Mouse (Mus musculus) midbrain, embryonic 10.5 days (tissue): Measurements from ENCODE around the gene Slc7a11. TPM values are rescaled to one million over a fixed set of nuclear protein-coding genes. Genes with fewer than 3 reads are reported as not detected.

Source experiments
- DNase-seq: peaks from one replicate; pipeline ENCODE4 v3.0.0-alpha.2; 2017; ENCODE audit warnings: low spot score
- H3K27ac ChIP-seq: fragments of 300-500 bp; sonication (generic); replicated peaks from 2 replicates; pipeline ENCODE4 v1.5.1; 2016; ENCODE audit warnings: mild to moderate bottlenecking
- H3K27me3 ChIP-seq: fragments of 300-500 bp; sonication (generic); 2 replicates; pipeline ENCODE4 v1.6.1; 2016; ENCODE audit warnings: low read depth, mild to moderate bottlenecking; ENCODE audit not compliant: poor library complexity, severe bottlenecking
- H3K36me3 ChIP-seq: fragments of 300-500 bp; sonication (generic); 2 replicates; pipeline ENCODE4 v1.6.1; 2016; ENCODE audit warnings: mild to moderate bottlenecking, moderate library complexity
- H3K4me1 ChIP-seq: fragments of 300-500 bp; sonication (generic); 2 replicates; pipeline ENCODE4 v1.6.1; 2016
- H3K4me3 ChIP-seq: fragments of 300-500 bp; sonication (generic); 2 replicates; pipeline ENCODE4 v1.5.1; 2016; ENCODE audit warnings: mild to moderate bottlenecking, moderate library complexity
- H3K9me3 ChIP-seq: fragments of 300-500 bp; sonication (generic); replicated peaks from 2 replicates; pipeline ENCODE4 v1.6.1; 2016; ENCODE audit warnings: mild to moderate bottlenecking
- WGBS: fragments of 180-500 bp; shearing (Covaris S2); methylation state at CpG from one replicate; pipeline ENCODE4 v1.1.7; 2016; 5-methylcytosine and 5-hydroxymethylcytosine counted together
- polyA plus RNA-seq: library from polyadenylated mRNA; unstranded; fragments of >200 nt; fragmentation: Nextera tagmentation; extraction: Ambion mirVana; gene quantifications from 2 replicates; pipeline ENCODE4 v1.2.1, GENCODE M21; 2016

The Slc7a11 gene
- polyA plus RNA-seq, 1 experiment from 2014 or later, result 0.62 TPM

DNA sequence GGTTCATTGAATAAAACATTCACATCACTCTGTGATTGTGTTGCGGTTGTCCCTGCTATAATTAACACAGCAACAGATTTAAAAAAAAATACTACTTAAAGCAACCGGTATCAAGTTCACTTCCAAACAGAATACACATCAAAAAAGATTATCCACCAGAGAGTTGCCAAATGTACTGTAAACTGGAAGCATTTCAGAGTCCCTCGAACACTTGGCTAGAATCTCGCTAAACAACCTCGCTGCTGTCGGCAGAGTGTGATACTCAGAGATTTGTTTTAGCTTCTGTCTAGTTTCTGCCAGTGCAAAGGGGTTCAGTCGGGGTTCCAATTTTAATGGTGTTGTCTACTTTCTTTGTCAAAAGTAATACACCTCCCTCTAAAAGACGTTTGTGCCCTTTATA is 118.9 kb downstream of the Slc7a11 start:
- no peak overlapping the region for H3K27ac ChIP-seq
- H3K4me1 ChIP-seq, result no peaks in the 10 kb centered on the region
- H3K27me3 ChIP-seq, result no peaks in the 10 kb centered on the region
- H3K4me3 ChIP-seq, result no peak overlapping the region
- DNase-seq, result no peak
- 82% methylated on average over 8 of the region's 8 CpGs for WGBS
- no peaks in the 10 kb centered on the region for H3K36me3 ChIP-seq
- no peaks in the 10 kb centered on the region for H3K9me3 ChIP-seq

DNA sequence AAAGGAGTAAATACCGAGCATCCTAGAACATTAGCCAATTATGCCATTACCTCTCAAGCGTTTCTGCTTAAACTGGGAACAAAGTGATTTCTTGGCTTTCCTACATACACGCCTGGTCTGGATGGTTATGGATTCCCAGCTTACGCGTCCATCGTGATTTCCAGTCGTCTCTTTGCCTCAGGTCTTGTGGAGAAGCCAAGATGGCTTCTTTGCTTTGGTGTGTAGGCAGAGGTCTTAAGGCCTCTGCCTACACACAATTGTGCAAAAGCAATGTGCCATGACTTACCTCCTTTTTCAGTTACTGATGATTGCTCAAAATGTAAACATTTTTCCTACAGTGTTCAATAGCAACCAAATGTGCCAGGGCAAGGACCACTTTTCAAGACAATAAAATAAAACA is 119.5 kb downstream of the Slc7a11 start:
- H3K36me3 ChIP-seq, result no peaks in the 10 kb centered on the region
- no peaks in the 10 kb centered on the region for H3K27me3 ChIP-seq
- H3K4me3 ChIP-seq, result no peak overlapping the region
- H3K4me1 ChIP-seq, result no peaks in the 10 kb centered on the region
- no peak overlapping the region for H3K27ac ChIP-seq
- 91% methylated on average over 7 of the region's 7 CpGs for WGBS
- H3K9me3 ChIP-seq, result no peaks in the 10 kb centered on the region
- DNase-seq, result no peak

DNA sequence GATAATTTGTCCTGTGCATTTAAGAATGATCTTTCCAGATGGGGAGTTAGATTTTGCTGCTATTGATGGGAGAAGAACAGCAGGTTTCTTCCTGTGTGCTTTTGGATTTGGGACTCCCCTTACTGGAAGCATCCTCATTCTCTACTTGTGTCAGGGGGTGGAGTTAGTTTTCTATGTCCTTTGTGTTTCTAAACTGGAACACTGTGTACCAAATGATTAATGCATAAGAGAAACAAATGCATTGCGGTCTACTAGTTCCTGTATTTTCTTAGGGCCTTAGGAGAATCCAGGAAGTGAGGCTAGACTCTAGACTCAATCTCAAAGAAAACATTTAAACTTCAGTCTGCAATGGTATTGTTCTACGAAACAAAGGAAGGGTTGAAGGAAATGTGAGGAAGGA is 122.6 kb downstream of the Slc7a11 start:
- DNase-seq, result no peak
- Histone ChIP-seq H3K4me1 (no peaks in the 10 kb centered on the region), H3K36me3 (no peaks in the 10 kb centered on the region), H3K9me3 (no peaks in the 10 kb centered on the region), H3K4me3 (no peak overlapping the region), H3K27ac (no peak overlapping the region), H3K27me3 (no peaks in the 10 kb centered on the region)
- 84% methylated on average over 2 of the region's 2 CpGs for WGBS

DNA sequence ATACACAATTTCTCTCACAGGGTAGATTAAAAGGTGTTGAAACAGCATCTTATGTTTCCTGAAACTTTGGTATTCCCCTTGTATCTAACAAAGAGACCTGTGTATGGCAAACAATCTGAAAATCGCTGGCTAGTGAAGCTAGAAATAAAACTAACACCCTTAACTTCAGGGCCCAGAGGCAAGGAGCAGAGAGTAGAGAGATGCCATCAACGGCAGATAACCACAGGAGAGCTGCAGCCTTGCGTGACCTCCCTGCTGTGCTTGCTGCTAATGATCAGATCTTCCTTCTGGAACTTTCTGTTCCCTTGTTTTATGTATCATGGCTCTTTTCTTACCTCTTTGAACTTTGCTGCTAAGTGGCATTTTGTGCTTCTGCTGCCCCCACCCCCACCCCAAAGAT is 125.3 kb downstream of the Slc7a11 start:
- Histone ChIP-seq H3K27me3 (no peaks in the 10 kb centered on the region), H3K27ac (no peak overlapping the region), H3K4me3 (no peak overlapping the region), H3K9me3 (no peaks in the 10 kb centered on the region), H3K4me1 (no peaks in the 10 kb centered on the region), H3K36me3 (no peaks in the 10 kb centered on the region)
- DNase-seq, result no peak
- 61% methylated on average over 3 of the region's 3 CpGs for WGBS

DNA sequence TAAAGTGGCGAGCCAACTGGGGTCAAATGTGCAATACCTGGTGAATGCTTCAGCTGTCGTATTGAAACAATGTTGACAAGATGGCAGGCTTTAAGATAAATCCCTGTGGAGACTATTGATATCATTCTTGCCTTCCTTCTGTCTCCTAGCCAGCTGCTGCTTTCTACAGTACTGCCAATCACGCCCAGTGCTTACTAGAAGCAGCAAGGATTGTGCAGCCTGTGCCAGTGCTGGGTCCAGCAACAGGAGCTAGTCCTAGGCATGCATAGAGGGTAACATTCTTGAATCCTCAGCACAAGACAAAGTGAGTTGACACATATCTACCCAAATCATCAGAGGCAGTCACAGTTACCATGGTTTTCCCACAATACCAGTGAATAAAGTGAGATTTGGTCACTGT is 129.6 kb downstream of the Slc7a11 start:
- Histone ChIP-seq H3K27ac (no peak overlapping the region), H3K4me3 (no peak overlapping the region), H3K36me3 (no peaks in the 10 kb centered on the region), H3K9me3 (no peaks in the 10 kb centered on the region), H3K4me1 (no peaks in the 10 kb centered on the region), H3K27me3 (no peaks in the 10 kb centered on the region)
- 70% methylated on average over 3 of the region's 3 CpGs for WGBS
- DNase-seq, result no peak

DNA sequence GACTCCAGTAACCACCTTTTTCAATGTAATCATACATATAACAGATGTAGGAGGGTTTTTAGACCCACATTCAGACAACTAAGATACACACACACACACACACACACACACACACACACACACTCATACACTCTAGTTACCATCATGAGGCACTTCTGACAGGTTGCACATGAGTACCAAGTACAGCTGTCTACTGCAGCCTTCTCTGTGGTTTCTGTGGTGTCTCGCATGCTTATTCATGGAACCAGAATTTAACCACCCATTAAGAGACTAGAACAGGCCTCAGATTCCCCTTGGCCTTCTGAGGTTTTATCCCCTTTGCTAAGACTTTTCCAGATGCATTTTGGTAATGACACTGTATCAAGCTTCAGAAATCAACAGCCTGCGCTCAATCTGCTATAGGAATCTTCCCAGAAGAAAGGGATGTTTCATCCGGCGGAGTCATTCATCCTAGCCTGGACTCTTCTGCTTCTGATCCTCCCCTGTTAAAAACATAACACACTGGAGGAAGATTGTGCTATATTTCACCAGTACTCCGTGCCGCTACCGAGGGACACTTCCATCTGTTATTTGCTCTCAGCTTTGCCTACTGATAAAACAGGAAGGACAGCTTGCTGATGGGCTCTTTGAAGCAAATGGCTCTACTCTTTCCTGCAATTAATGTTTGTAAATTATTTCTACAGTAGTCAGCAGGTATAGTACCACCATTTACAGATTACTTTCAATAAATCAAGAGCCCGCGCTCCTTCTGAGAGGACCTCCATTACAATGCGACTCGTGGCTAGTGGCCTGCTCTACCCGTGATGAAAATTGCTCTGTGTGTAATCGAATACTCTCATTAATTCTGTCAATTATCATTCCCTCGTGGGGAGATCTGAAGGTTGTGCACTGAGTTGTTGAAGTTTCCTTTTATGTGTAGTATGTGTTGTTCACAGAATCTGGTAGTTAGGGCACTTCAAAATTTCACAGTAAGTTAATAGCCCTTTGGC is 135.8 kb downstream of the Slc7a11 start:
- WGBS, result 88% methylated on average over 14 of the region's 14 CpGs
- DNase-seq, result no peak
- no peaks in the 10 kb centered on the region for H3K27me3 ChIP-seq
- no peaks in the 10 kb centered on the region for H3K4me1 ChIP-seq
- no peaks in the 10 kb centered on the region for H3K9me3 ChIP-seq
- no peaks in the 10 kb centered on the region for H3K36me3 ChIP-seq
- H3K27ac ChIP-seq, result no peak overlapping the region
- no peak overlapping the region for H3K4me3 ChIP-seq

DNA sequence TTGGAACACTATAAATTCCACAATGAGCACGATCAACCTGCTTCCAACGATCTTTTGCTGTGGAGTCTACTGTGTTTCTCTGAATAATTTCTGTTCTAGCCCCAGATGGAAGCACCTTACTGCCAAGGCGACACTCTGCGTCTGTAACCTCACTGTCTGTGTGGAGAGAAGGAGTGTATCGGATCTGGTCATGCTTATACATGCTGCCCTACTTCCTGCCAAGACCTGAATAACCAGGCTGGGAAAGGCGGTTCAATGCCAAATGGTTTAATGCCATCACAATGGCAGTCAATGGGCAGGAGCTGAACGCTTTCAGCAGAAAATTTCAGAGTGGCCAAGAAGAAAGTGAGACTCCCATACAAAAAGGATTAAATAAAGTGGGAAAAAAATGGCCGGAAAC is 137.1 kb downstream of the Slc7a11 start:
- H3K27ac ChIP-seq, result no peak overlapping the region
- H3K9me3 ChIP-seq, result no peaks in the 10 kb centered on the region
- H3K4me3 ChIP-seq, result no peak overlapping the region
- DNase-seq, result no peak
- no peaks in the 10 kb centered on the region for H3K27me3 ChIP-seq
- no peaks in the 10 kb centered on the region for H3K4me1 ChIP-seq
- 89% methylated on average over 8 of the region's 8 CpGs for WGBS
- H3K36me3 ChIP-seq, result no peaks in the 10 kb centered on the region

DNA sequence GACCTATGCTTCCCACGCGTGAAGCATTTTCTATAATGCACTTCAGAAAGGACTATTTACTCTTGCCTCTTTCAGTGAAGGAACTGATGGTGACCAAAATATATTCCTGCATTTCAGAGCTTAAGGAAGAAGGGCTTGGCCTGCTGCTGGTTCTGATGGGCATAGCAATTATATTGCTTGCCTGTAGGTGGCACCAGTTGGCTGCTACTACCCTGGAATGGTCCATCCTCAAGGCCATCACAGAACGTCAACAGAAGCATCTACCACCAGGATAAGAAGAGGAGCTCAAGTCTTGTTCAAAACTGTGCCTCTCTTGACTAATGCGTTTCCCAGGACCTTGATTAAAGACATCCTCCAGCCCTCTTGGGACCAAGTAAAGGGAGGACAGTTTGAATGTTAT is 139.3 kb downstream of the Slc7a11 start:
- peak; percentile 30 for DNase-seq
- H3K9me3 ChIP-seq, result no peaks in the 10 kb centered on the region
- no peak overlapping the region for H3K27ac ChIP-seq
- 45% methylated on average over 4 of the region's 4 CpGs for WGBS
- H3K4me3 ChIP-seq, result no peak overlapping the region
- H3K36me3 ChIP-seq, result no peaks in the 10 kb centered on the region
- no peaks in the 10 kb centered on the region for H3K27me3 ChIP-seq
- H3K4me1 ChIP-seq, result peaks cover 8% of the 10 kb centered on the region; the same call in 1 of the 2 replicates

DNA sequence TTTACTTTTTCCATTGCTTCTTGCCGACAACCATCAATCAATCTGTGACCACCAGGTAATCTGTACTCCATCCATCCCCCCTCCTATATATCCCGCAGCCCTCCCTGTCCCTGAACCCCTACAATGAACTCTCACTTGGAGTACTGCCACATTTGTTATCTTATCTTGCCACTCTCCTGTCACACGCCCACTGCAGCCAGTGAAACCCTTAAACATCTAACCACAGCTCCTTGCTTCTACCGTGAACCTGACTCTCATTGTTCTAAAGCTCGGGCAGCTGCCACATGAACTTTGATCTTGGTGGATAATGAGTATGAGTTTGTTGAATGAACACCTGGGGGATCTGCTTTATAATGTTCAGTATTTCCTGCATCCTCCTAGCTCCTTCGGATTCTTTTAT is 140.8 kb downstream of the Slc7a11 start:
- no peaks in the 10 kb centered on the region for H3K9me3 ChIP-seq
- H3K36me3 ChIP-seq, result no peaks in the 10 kb centered on the region
- no peak overlapping the region for H3K4me3 ChIP-seq
- 87% methylated on average over 6 of the region's 6 CpGs for WGBS
- peaks cover 17% of the 10 kb centered on the region for H3K4me1 ChIP-seq
- DNase-seq, result no peak
- H3K27me3 ChIP-seq, result no peaks in the 10 kb centered on the region
- H3K27ac ChIP-seq, result no peak overlapping the region

DNA sequence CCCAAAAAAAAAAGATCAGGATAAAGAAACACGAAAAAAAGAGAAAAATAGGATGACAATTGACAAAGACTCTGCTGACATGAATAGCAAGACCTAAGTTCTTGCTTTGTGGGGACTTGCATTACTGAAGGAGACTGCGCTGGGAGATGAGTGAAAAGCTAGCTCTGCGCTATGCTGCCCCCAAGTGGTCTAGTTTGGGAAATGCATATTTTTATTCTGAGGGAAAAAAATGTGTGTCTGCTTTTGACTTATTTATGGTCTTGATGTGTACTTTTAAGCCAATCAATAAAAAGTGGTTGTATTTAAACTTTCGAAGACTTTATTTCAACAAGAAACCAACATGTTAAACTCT is 142.5 kb downstream of the Slc7a11 start:
- WGBS, result 8% methylated on average over 4 of the region's 4 CpGs

DNA sequence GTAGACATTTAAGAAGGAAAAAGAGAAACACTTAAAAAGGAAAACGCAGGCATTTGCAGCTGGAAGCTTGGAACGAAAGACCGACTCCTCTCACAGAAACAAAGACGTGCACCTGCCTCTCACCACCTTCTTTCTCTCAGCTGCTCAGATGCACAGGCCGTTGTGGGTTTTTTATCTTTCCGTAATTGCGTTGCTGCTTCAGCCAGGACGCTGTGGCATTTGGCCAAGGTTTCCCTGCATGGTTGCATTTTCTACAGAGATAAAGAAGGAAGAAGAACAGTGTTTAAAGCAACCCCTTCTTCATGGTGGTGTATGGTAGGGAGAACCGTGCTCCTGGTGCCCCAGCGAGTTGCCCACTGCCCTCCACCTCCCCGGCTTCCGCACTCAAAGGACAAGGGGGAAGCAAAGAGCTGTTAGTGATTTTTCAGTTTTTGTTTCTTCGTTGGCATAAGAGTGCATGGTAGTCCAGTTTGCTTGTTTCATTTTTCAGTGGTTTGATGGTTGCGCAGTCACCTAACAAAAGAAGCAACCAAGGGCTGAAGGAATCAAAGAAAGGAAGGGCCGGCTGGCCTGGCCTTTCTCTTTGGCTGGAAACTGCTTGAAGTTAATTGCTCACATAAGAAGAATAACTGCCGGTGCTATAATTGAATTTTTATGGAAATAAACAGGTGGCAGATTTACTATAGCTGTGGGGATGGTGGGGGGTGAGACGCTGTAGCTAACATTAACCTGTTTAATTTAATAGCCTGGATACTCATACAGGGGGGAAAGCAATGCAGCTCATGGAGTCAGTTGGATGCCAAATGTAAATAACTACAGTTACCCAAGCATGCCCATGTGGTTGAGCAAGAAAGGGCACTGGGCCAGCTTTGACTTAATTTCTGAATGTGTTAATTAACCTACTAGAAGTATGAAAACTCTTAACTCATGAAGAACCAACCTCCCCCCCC is 143.1 kb downstream of the Slc7a11 start:
- Histone ChIP-seq H3K4me3 (no peak overlapping the region), H3K9me3 (no peaks in the 10 kb centered on the region), H3K36me3 (no peaks in the 10 kb centered on the region), H3K4me1 (peaks cover 17% of the 10 kb centered on the region), H3K27ac (0 out of 2 replicates have a peak overlapping the region, but pooled peaks have one; percentile 33), H3K27me3 (no peaks in the 10 kb centered on the region)
- DNase-seq, result no peak
- WGBS, result 88% methylated on average over 17 of the region's 17 CpGs

More for the DNA sequence above, 142.5 kb downstream of the Slc7a11 start:
- Histone ChIP-seq H3K27ac (no peak overlapping the region), H3K4me1 (peaks cover 17% of the 10 kb centered on the region), H3K9me3 (no peaks in the 10 kb centered on the region), H3K36me3 (no peaks in the 10 kb centered on the region), H3K4me3 (no peak overlapping the region), H3K27me3 (no peaks in the 10 kb centered on the region)
- DNase-seq, result peak; percentile 43

DNA sequence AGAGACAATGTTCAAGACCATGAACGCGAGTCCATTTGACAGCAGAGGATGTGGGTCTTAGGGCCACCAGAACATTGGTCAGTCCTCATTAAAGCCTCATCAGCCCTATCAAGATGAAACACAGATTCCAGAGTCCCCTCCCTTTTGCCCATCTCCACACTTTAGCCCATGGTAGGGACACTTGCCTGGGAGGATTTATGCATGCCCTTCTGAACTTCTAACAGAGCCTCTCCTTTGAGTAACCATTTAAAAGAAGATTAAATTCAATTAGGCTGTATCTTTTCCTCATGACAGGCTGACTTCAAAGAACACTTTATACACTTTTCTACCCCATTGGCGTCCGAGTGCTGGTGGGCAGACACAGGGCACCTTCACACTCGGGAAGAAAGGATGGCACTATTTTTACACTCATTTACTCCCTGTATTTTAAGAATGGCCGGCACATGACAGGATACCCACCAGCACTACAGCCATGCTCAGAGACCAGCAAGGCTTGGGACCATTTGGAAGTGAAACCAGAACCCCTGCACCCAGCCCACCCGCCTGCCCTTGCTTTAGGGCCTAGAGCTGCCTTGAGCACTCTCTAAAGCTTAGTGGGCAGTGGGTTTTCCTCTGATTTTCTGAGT is 144.9 kb downstream of the Slc7a11 start:
- Histone ChIP-seq H3K27ac (no peak overlapping the region), H3K9me3 (no peaks in the 10 kb centered on the region), H3K36me3 (no peaks in the 10 kb centered on the region), H3K27me3 (no peaks in the 10 kb centered on the region), H3K4me1 (peaks cover 17% of the 10 kb centered on the region), H3K4me3 (no peak overlapping the region)
- WGBS, result 65% methylated on average over 7 of the region's 7 CpGs
- no peak for DNase-seq
